Mouse (Mus musculus): ENCODE measurements around the gene Ccdc88c. TPM values are rescaled to one million over a fixed set of nuclear protein-coding genes. Genes with fewer than 3 reads are reported as not detected.

Ccdc88c gene
- total RNA-seq (2021) = 1 to 10 TPM; 1.9 to 2.2 TPM
- long read RNA-seq, experiment 1 = 0 reads
- long read RNA-seq, experiment 2 = 0 reads

- DNase-seq = peak; percentile 81 to 89
These were observed at the start of gene Ccdc88c for GRCm38 (mm10) chr12:101028954-101029731. TSS of gene Ccdc88c (minus strand) at chr12:101029056.

- DNase-seq = no peak
These were observed 49.1 kb upstream of the Ccdc88c start for GRCm38 (mm10) chr12:101077955-101078354.

GRCm38 (mm10) chr12:101075433-101075832 is 46.6 kb upstream of the Ccdc88c start:
- no peak for DNase-seq

GRCm38 (mm10) chr12:101074821-101075429 is 46.1 kb upstream of the Ccdc88c start:
- DNase-seq = no peak

GRCm38 (mm10) chr12:101069813-101070212 is 41.0 kb upstream of the Ccdc88c start:
- no peak for DNase-seq

- no peak for DNase-seq
These were observed 37.5 kb upstream of the Ccdc88c start for GRCm38 (mm10) chr12:101066329-101066728.

- no peak for DNase-seq
These were observed 11.1 kb upstream of the Ccdc88c start for GRCm38 (mm10) chr12:101039956-101040355.

- no peak for DNase-seq
These were observed 456 bp downstream of the Ccdc88c start for GRCm38 (mm10) chr12:101028247-101028953.

GRCm38 (mm10) chr12:101027451-101028246 is 1.2 kb downstream of the Ccdc88c start:
- DNase-seq = no peak

GRCm38 (mm10) chr12:101026946-101027345 is 1.9 kb downstream of the Ccdc88c start:
- no peak for DNase-seq

GRCm38 (mm10) chr12:101026518-101026917 is 2.3 kb downstream of the Ccdc88c start:
- DNase-seq = no peak

- no peak for DNase-seq
These were observed 2.8 kb downstream of the Ccdc88c start for GRCm38 (mm10) chr12:101026025-101026424.

GRCm38 (mm10) chr12:101025379-101025778 is 3.5 kb downstream of the Ccdc88c start:
- no peak for DNase-seq

- DNase-seq = no peak
These were observed 4.0 kb downstream of the Ccdc88c start for GRCm38 (mm10) chr12:101024824-101025223.

GRCm38 (mm10) chr12:101023143-101023542 is 5.7 kb downstream of the Ccdc88c start:
- no peak for DNase-seq

GRCm38 (mm10) chr12:101022353-101022752 is 6.5 kb downstream of the Ccdc88c start:
- DNase-seq = no peak

- DNase-seq = no peak
These were observed 7.2 kb downstream of the Ccdc88c start for GRCm38 (mm10) chr12:101021484-101022226.

GRCm38 (mm10) chr12:101020210-101021015 is 8.4 kb downstream of the Ccdc88c start:
- DNase-seq = no peak

GRCm38 (mm10) chr12:101019443-101019842 is 9.4 kb downstream of the Ccdc88c start:
- no peak for DNase-seq

GRCm38 (mm10) chr12:101019031-101019430 is 9.8 kb downstream of the Ccdc88c start:
- DNase-seq = no peak

Data from adrenal gland, postnatal 36 days (tissue).